Mouse (Mus musculus) telencephalon, adult 2 months (tissue): ENCODE measurements at regions not wholly inside any gene's neighbourhood (a gene's known extent, or its start where the extent isn't known, plus 50 kb on each side); places are given as distances from the start of the nearest gene placed in this dataset.

Experiments
- DNase-seq: peaks from one replicate; pipeline ENCODE4 v3.0.0-alpha.2; 2011; ENCODE audit warnings: low read depth, low spot score

GRCm38 (mm10) chr1:189473071-189473470 is 71.0 kb upstream of the Kcnk2 start:
- no peak for DNase-seq

GRCm38 (mm10) chr1:189458421-189458820 is 56.3 kb upstream of the Kcnk2 start:
- DNase-seq = no peak
